Mouse (Mus musculus): ENCODE results near the gene Parm1.

- no peak for TF ChIP-seq CTCF (IDR thresholded peaks at IDR 0.05; ENCODE audit: low read depth, low read length)
- no peak for TF ChIP-seq TAL1 (conservative IDR thresholded peaks at IDR 0.05; ENCODE audit: low read depth, low read length)
These were observed 100.2 kb downstream of the Parm1 start for GRCm38 (mm10) chr5:91617331-91618233.
